Mouse (Mus musculus) cerebellum, postnatal 10 days (tissue): Measurements from ENCODE around the gene Cops6.

Experiments
- DNase-seq, 2 experiments: peaks; one replicate each; pipeline ENCODE4 v3.0.0; 2021; ENCODE audit warnings: mixed read lengths in 2 of 2

Gene Cops6

GRCm38 (mm10) chr5:138187661-138188306 lies 26.9 kb downstream of the Cops6 start:
- DNase-seq, result peak; percentile 82 to 85

GRCm38 (mm10) chr5:138193771-138194727 lies 33.2 kb downstream of the Cops6 start, which contains the start of gene Mblac1:
Mblac1 (plus strand) TSS chr5:138194314.
- peak; percentile 91 to 92 for DNase-seq

- DNase-seq, result peak; percentile 70 to 72
Observed at GRCm38 (mm10) chr5:138194755-138195345, 34.0 kb downstream of the Cops6 start.

GRCm38 (mm10) chr5:138195463-138195862 lies 34.6 kb downstream of the Cops6 start:
- no peak for DNase-seq

- DNase-seq, result peak; percentile 49 to 62
Observed at GRCm38 (mm10) chr5:138199576-138199975, 38.7 kb downstream of the Cops6 start.

- DNase-seq, result peak; percentile 54 to 61
Observed at GRCm38 (mm10) chr5:138202086-138202485, 41.2 kb downstream of the Cops6 start.

- DNase-seq, result no peak
Observed at GRCm38 (mm10) chr5:138207253-138207652, 46.4 kb downstream of the Cops6 start.

GRCm38 (mm10) chr5:138207873-138208272 lies 47.0 kb downstream of the Cops6 start:
- no peak for DNase-seq
